Mouse (Mus musculus): ENCODE measurements around the gene Map3k6. TPM values are rescaled to one million over a fixed set of nuclear protein-coding genes. Genes with fewer than 3 reads are reported as not detected.

Map3k6 gene
- total RNA-seq, 2 experiments from 2014 or later, result 5.3 to 10.2 TPM

- DNase-seq (ENCODE audit: low spot score in 2 of 2), result no peak
Measured at GRCm38 (mm10) chr4:133278067-133278466, 37.4 kb downstream of the Map3k6 start.

- no peak for DNase-seq (ENCODE audit: low spot score in 2 of 2)
Measured at GRCm38 (mm10) chr4:133278482-133278881, 37.9 kb downstream of the Map3k6 start.

GRCm38 (mm10) chr4:133281513-133281912 lies 40.9 kb downstream of the Map3k6 start:
- DNase-seq (ENCODE audit: low spot score in 2 of 2), result no peak

GRCm38 (mm10) chr4:133281951-133282481 lies 41.4 kb downstream of the Map3k6 start:
- no peak for DNase-seq (ENCODE audit: low spot score in 2 of 2)

GRCm38 (mm10) chr4:133282656-133283055 lies 42.0 kb downstream of the Map3k6 start:
- no peak for DNase-seq (ENCODE audit: low spot score in 2 of 2)

- no peak for DNase-seq (ENCODE audit: low spot score in 2 of 2)
Measured at GRCm38 (mm10) chr4:133285299-133285698, 44.7 kb downstream of the Map3k6 start.

GRCm38 (mm10) chr4:133285950-133286349 lies 45.3 kb downstream of the Map3k6 start:
- no peak for DNase-seq (ENCODE audit: low spot score in 2 of 2)

- DNase-seq (ENCODE audit: low spot score in 2 of 2), result no peak
Measured at GRCm38 (mm10) chr4:133286476-133287077, 46.0 kb downstream of the Map3k6 start.

GRCm38 (mm10) chr4:133291255-133291654 lies 50.6 kb downstream of the Map3k6 start:
- no peak for DNase-seq (ENCODE audit: low spot score in 2 of 2)

GRCm38 (mm10) chr4:133292405-133292804 lies 51.8 kb downstream of the Map3k6 start:
- no peak for DNase-seq (ENCODE audit: low spot score in 2 of 2)

- no peak for DNase-seq (ENCODE audit: low spot score in 2 of 2)
Measured at GRCm38 (mm10) chr4:133292901-133293843, 52.6 kb downstream of the Map3k6 start.

GRCm38 (mm10) chr4:133294084-133294483 lies 53.5 kb downstream of the Map3k6 start:
- DNase-seq (ENCODE audit: low spot score in 2 of 2), result no peak

- no peak for DNase-seq (ENCODE audit: low spot score in 2 of 2)
Measured at GRCm38 (mm10) chr4:133297360-133297759, 56.7 kb downstream of the Map3k6 start.

GRCm38 (mm10) chr4:133297801-133298238 lies 57.2 kb downstream of the Map3k6 start:
- peak; percentile 89 for DNase-seq (ENCODE audit: low spot score in 2 of 2)

- peak; percentile 47 to 69 for DNase-seq (ENCODE audit: low spot score in 2 of 2)
Measured at GRCm38 (mm10) chr4:133298516-133299365, 58.1 kb downstream of the Map3k6 start.

GRCm38 (mm10) chr4:133299701-133300100 lies 59.1 kb downstream of the Map3k6 start:
- DNase-seq (ENCODE audit: low spot score in 2 of 2), result peak; percentile 66 to 72

- no peak for DNase-seq (ENCODE audit: low spot score in 2 of 2)
Measured at GRCm38 (mm10) chr4:133300421-133300820, 59.8 kb downstream of the Map3k6 start.

- peak; percentile 77 to 80 for DNase-seq (ENCODE audit: low spot score in 2 of 2)
Measured at GRCm38 (mm10) chr4:133301802-133302201, 61.2 kb downstream of the Map3k6 start.
